Mouse (Mus musculus) fat pad, adult 2 months (tissue): ENCODE measurements around the gene 1810049J17Rik.
"Not testable (repeated sequence)": the region's sequence is repeated elsewhere in the genome, so short reads cannot be mapped to it uniquely, and the experiment has no call there.

ENCODE experiments used
- DNase-seq: peaks from one replicate; pipeline ENCODE4 v3.0.0-alpha.2; 2011; ENCODE audit warnings: low read depth, low spot score; ENCODE audit errors: extremely low read depth

The 1810049J17Rik gene

DNA sequence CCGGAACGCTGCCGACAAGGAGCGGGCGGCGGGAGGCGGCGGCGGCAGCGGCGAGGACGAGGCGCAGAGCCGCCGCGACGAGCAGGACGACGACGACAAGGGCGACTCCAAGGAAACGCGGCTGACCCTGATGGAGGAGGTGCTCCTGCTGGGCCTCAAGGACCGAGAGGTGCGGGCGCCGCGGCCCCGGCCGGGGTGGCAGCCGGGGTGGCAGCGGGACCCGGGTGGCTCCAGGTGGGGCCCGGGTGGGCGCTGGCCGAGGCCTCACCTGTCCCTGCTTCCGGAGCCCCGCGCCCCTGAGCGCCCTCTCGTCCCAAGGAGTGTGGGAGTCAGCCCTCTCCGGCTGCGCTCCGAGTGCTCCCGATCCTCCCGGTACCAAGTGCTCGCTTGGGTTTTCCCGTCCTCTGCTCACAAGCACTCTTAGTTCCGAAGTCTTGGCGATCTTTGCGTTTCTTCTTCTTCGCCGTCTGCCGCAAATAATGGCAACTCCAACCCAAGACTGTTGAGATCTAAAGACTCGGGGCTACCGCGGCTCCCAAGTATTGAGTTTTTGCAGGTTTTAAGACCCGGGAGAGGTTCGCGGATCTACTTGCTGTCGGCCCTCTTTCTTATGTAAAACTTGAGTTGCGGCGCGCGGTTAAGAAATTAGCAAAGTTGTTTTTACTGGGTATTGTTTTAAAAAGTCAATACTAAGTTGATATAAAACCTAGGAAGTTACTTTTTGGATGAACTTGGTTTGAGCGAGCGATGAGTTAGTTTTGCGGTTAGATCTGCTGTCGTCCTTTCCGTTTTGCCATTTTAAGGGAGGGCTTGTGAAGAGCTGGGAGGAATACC lies at the start of gene 1810049J17Rik:
1810049J17Rik (minus strand) TSS at position 112 of the 834 bp plus-strand sequence.
- DNase-seq = no peak

- no peak for DNase-seq
Measured at GRCm38 (mm10) chr15:12371183-12371582, 49.5 kb upstream of the 1810049J17Rik start.

- no peak for DNase-seq
Measured at GRCm38 (mm10) chr15:12370096-12370495, 48.4 kb upstream of the 1810049J17Rik start.

DNA sequence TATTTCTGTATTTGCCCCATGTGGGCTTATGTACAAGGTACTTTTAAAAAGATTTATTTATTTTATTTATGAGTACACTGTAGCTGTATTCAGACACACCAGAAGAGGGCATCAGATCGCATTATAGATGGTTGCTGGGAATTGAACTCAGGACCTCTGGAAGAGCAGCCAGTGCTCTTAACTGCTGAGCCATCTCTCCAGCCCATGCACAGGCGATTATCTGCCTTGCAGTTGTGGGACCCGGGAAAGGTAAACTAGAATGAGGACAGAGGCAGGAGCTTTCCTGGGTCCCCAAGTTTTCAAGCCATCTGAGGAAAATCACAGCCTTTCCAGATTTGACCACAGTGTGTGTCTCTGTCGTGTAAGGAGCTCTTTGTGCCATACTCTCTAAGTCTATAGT lies 47.2 kb upstream of the 1810049J17Rik start:
- DNase-seq = no peak

GRCm38 (mm10) chr15:12368357-12368756 lies 46.7 kb upstream of the 1810049J17Rik start:
- no peak for DNase-seq

GRCm38 (mm10) chr15:12367306-12368080 lies 45.8 kb upstream of the 1810049J17Rik start:
- DNase-seq = no peak

GRCm38 (mm10) chr15:12366580-12367305 lies 45.0 kb upstream of the 1810049J17Rik start:
- not testable (repeated sequence) for DNase-seq

DNA sequence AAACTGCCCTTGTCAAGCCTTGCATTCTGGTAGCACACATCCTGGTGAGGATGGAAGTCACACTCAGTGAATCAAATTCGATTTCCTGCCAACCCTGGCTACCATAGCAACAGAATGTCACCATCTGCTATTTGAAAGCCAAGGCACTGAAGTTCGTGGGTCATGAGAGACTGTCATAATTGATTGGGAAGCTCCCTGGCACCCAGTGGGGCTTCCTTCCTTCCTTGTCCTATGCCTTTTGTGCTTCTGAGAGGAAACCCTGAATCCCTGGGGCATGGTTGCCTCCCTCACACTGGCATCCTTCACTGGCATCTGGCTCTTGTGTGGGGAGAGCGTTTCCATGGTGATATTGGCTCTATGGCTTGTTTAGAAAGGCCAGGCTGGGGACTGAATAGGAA lies 44.4 kb upstream of the 1810049J17Rik start:
- DNase-seq = no peak

GRCm38 (mm10) chr15:12365416-12366071 lies 43.8 kb upstream of the 1810049J17Rik start:
- DNase-seq = no peak

- no peak for DNase-seq
Measured at GRCm38 (mm10) chr15:12364096-12364495, 42.4 kb upstream of the 1810049J17Rik start.

GRCm38 (mm10) chr15:12362701-12363040 lies 41.0 kb upstream of the 1810049J17Rik start:
- no peak for DNase-seq

- no peak for DNase-seq
Measured at GRCm38 (mm10) chr15:12362001-12362700, 40.5 kb upstream of the 1810049J17Rik start.

DNA sequence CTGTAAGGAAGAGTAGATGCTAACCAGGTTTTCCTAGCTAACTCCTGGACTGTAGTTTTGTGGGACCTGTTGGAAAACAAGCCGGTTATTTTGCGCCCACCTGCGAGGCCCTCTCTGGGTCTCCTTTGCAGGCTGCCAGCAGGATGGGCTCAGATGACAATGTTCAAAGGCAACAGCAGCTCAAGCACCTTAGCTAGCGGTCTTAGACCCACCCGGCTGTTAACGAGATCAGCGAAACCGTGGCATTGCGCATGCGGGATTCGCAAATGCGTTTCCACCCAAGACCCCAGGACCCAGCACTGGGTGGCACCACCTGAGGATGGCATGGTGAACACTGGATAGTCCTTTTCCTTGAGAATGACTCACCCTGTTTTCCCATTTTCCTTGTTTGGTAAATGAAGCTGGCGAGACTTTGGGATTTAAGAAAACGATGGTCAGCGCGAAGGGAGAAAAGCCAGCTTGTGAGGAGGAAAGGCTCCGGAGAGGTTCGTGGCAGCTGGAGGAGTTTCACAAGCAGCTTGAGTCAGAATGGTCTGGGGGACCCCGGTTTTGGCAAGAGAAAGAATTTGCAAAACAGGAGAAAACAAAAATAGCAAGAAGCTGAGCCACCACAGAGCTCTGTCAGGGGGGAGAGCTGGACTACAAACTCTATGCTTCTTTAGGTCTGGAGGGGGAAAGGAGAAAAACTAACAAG lies 39.0 kb upstream of the 1810049J17Rik start:
- DNase-seq = no peak

- DNase-seq = no peak
Measured at GRCm38 (mm10) chr15:12358384-12358783, 36.7 kb upstream of the 1810049J17Rik start.

DNA sequence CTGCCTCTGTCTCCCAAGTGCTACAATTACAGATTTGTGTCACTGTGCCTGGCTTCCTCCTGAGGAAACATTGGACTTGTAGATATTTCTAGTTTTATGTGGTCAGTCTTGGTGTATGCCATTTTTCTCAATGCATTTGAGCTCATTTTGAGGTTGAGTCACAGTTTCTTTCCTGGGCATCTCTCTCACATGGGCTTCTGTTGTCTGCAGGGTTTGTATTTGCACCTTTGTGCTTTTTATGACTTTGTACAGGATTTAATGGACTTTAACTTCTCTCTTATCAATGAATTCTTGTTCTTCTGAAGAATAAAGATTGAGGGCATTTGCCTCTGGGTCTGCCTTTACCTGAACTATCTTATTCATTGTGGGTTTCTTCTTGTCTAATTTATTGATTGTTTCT lies 35.8 kb upstream of the 1810049J17Rik start:
- DNase-seq = no peak

GRCm38 (mm10) chr15:12355907-12356306 lies 34.2 kb upstream of the 1810049J17Rik start:
- no peak for DNase-seq

DNA sequence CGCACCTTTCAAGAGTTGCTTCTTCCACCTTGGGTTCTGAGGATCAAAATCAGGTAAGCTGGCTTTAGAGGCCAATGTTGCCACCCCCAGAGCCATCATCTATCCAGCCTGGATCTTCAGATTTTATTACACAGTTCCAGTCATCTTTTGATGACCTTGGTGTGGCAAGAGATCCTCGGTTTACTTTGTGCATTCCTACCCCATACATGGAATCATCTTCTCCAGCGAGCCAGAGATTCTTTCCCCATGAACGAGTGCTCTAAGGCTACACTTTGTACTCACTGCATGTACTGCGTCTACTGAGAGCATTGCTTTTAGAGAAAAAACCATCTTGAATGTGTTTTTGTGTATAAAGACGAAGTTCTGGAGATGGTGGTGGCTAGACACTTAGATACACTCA lies 33.6 kb upstream of the 1810049J17Rik start:
- DNase-seq = no peak

DNA sequence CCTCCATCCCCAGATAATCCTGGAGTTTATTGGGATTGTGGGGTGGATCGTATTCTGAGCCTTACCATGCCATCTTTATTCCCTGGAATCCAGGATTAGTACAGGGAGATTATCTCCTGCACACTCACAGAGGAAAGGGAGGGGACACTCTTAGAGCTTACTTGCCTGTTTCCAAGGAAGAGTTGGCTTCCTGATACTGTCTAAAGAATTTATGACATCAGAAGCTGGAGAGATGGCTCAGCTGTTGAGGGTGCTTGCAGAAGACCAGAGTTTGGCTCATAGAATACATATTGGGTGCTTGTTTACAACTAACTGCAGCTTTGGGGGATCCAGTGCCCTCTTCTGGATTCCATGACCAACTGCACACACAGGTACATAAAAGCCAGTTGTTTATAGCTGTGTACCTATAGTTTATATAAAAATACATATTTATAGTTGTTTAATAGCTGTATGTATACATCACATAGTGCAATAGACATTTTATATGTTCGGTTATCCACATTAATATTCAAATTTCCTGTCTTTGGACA lies 32.6 kb upstream of the 1810049J17Rik start:
- DNase-seq = no peak

- no peak for DNase-seq
Measured at GRCm38 (mm10) chr15:12351470-12351869, 29.8 kb upstream of the 1810049J17Rik start.
